Mouse (Mus musculus) MEL (cell line): Measurements from ENCODE around the gene Fgg. TPM values are rescaled to one million over a fixed set of nuclear protein-coding genes. Genes with fewer than 3 reads are reported as not detected.

Experiments used
- DNase-seq: peaks from one replicate; pipeline ENCODE4 v3.0.0; 2011; ENCODE audit warnings: low read depth, low spot score
- H3K27ac ChIP-seq: 2 replicates; pipeline ENCODE4 v1.5.1; 2012; ENCODE audit warnings: low read depth, mild to moderate bottlenecking, control low read depth, low read length, moderate library complexity; ENCODE audit not compliant: control insufficient read depth
- H3K27me3 ChIP-seq, 2 experiments: fragments of 150-350 bp in 1 of 2; sonication (generic) in 1 of 2; 2 replicates each; pipeline ENCODE4 v1.6.1; 2012; ENCODE audit warnings: low read length in 2 of 2, mild to moderate bottlenecking in 2 of 2, improper control_type of control experiment in 1 of 2, moderate library complexity in 1 of 2; ENCODE audit not compliant: insufficient read depth in 2 of 2, control insufficient read depth in 1 of 2
- H3K36me3 ChIP-seq, 2 experiments: 2 replicates each; pipeline ENCODE4 v1.6.1; 2012 to 2014; ENCODE audit warnings: low read length in 2 of 2, improper control_type of control experiment in 1 of 2, inconsistent platforms in 1 of 2, mild to moderate bottlenecking in 1 of 2; ENCODE audit not compliant: insufficient read depth in 2 of 2, control insufficient read depth in 1 of 2
- H3K4me1 ChIP-seq, 2 experiments: fragments of 150-350 bp in 1 of 2; sonication (generic) in 1 of 2; 2 replicates each; pipeline ENCODE4 v1.6.1; 2012; ENCODE audit warnings: low read length in 2 of 2, improper control_type of control experiment in 1 of 2, mild to moderate bottlenecking in 1 of 2; ENCODE audit not compliant: insufficient read depth in 2 of 2, control insufficient read depth in 1 of 2
- H3K4me3 ChIP-seq, 2 experiments: fragments of 150-350 bp in 1 of 2; sonication (generic) in 1 of 2; 2 replicates each; pipeline ENCODE4 v1.5.1; 2012; ENCODE audit warnings: low read depth in 2 of 2, low read length in 2 of 2, mild to moderate bottlenecking in 2 of 2, moderate library complexity in 2 of 2, control low read depth in 1 of 2, improper control_type of control experiment in 1 of 2; ENCODE audit not compliant: control insufficient read depth in 1 of 2, insufficient read depth in 1 of 2
- H3K79me2 ChIP-seq: 2 replicates; pipeline ENCODE4 v1.6.1; 2012; ENCODE audit warnings: mild to moderate bottlenecking, low read length, moderate library complexity; ENCODE audit not compliant: control insufficient read depth, poor library complexity, insufficient read depth
- H3K9ac ChIP-seq: 2 replicates; pipeline ENCODE4 v1.6.1; 2012; ENCODE audit warnings: low read depth, mild to moderate bottlenecking, control low read depth, low read length, moderate library complexity; ENCODE audit not compliant: control insufficient read depth, poor library complexity, severe bottlenecking
- H3K9me3 ChIP-seq: fragments of 150-350 bp; sonication (generic); replicated peaks from 2 replicates; pipeline ENCODE4 v1.6.1; 2012; ENCODE audit warnings: mild to moderate bottlenecking, low read length, improper control_type of control experiment, moderate library complexity; ENCODE audit not compliant: insufficient read depth
- CHD1 ChIP-seq: IDR thresholded peaks from 2 replicates; pipeline ENCODE4 v1.6.1; 2012; ENCODE audit warnings: low read depth, mild to moderate bottlenecking, inconsistent platforms, low read length, improper control_type of control experiment
- CHD2 ChIP-seq: IDR thresholded peaks from 2 replicates; pipeline ENCODE4 v1.6.1; 2011; ENCODE audit warnings: low read length, improper control_type of control experiment
- CTCF ChIP-seq, 3 experiments: IDR thresholded peaks in 2 of 3; conservative IDR thresholded peaks in 1 of 3; 2 replicates each; pipeline ENCODE4 v1.5.1; 2011 to 2012; ENCODE audit warnings: low read length in 3 of 3, low read depth in 2 of 3, mild to moderate bottlenecking in 2 of 3, improper control_type of control experiment in 1 of 3, inconsistent platforms in 1 of 3, mixed read lengths in 1 of 3, moderate library complexity in 1 of 3; ENCODE audit not compliant: control insufficient read depth in 1 of 3, insufficient read depth in 1 of 3, poor library complexity in 1 of 3, severe bottlenecking in 1 of 3
- ELF1 ChIP-seq: IDR thresholded peaks from 2 replicates; pipeline ENCODE4 v1.6.1; 2014; ENCODE audit warnings: low read depth, mild to moderate bottlenecking, inconsistent platforms, low read length, improper control_type of control experiment, moderate library complexity
- HCFC1 ChIP-seq: IDR thresholded peaks from 2 replicates; pipeline ENCODE4 v1.6.1; 2012; ENCODE audit warnings: low read depth, mild to moderate bottlenecking, inconsistent platforms, low read length, improper control_type of control experiment, moderate library complexity
- KAT2A ChIP-seq: conservative IDR thresholded peaks from 2 replicates; pipeline ENCODE4 v1.6.1; 2012; ENCODE audit warnings: low read depth, low read length, improper control_type of control experiment, inconsistent platforms
- MAX ChIP-seq: IDR thresholded peaks from 2 replicates; pipeline ENCODE4 v1.6.1; 2011; ENCODE audit warnings: low read length, improper control_type of control experiment
- MEF2A ChIP-seq: IDR thresholded peaks from 2 replicates; pipeline ENCODE4 v1.6.1; 2014; ENCODE audit warnings: low read depth, mild to moderate bottlenecking, inconsistent platforms, low read length, improper control_type of control experiment; ENCODE audit not compliant: poor library complexity, insufficient replicate concordance, severe bottlenecking; ENCODE audit errors: extremely low read depth
- MXI1 ChIP-seq: IDR thresholded peaks from 2 replicates; pipeline ENCODE4 v1.6.1; 2011; ENCODE audit warnings: mild to moderate bottlenecking, low read depth, low read length, improper control_type of control experiment
- MYB ChIP-seq: IDR thresholded peaks from 2 replicates; pipeline ENCODE4 v1.6.1; 2011; ENCODE audit warnings: mild to moderate bottlenecking, low read depth, low read length, improper control_type of control experiment
- MYC ChIP-seq: IDR thresholded peaks from 2 replicates; pipeline ENCODE4 v1.6.1; 2011; ENCODE audit warnings: low read depth, mild to moderate bottlenecking, low read length, improper control_type of control experiment, moderate library complexity
- POLR2A ChIP-seq, 2 experiments: IDR thresholded peaks; 2 replicates each; pipeline ENCODE4 v1.6.1; 2011 to 2012; ENCODE audit warnings: low read length in 2 of 2, mild to moderate bottlenecking in 2 of 2, control low read depth in 1 of 2, improper control_type of control experiment in 1 of 2, low read depth in 1 of 2, moderate library complexity in 1 of 2; ENCODE audit not compliant: control insufficient read depth in 1 of 2, insufficient read depth in 1 of 2, poor library complexity in 1 of 2
- RCOR1 ChIP-seq: IDR thresholded peaks from 2 replicates; pipeline ENCODE4 v1.6.1; 2012; ENCODE audit warnings: low read depth, mild to moderate bottlenecking, inconsistent platforms, low read length, improper control_type of control experiment
- SIN3A ChIP-seq: IDR thresholded peaks from 2 replicates; pipeline ENCODE4 v1.6.1; 2012; ENCODE audit warnings: low read length, improper control_type of control experiment, inconsistent platforms
- TBP ChIP-seq: IDR thresholded peaks from 2 replicates; pipeline ENCODE4 v1.8.0; 2011; ENCODE audit warnings: low read depth, low read length, improper control_type of control experiment
- UBTF ChIP-seq: IDR thresholded peaks from 2 replicates; pipeline ENCODE4 v1.6.1; 2012; ENCODE audit warnings: low read depth, mild to moderate bottlenecking, inconsistent platforms, low read length, improper control_type of control experiment, moderate library complexity, borderline replicate concordance; ENCODE audit not compliant: insufficient read depth
- USF2 ChIP-seq, 2 experiments: IDR thresholded peaks; 2 replicates each; pipeline ENCODE4 v1.6.1; 2011 to 2012; ENCODE audit warnings: improper control_type of control experiment in 2 of 2, low read length in 2 of 2, borderline replicate concordance in 1 of 2, inconsistent platforms in 1 of 2, low read depth in 1 of 2, mild to moderate bottlenecking in 1 of 2; ENCODE audit not compliant: insufficient read depth in 1 of 2
- ZC3H11A ChIP-seq: IDR thresholded peaks from 2 replicates; pipeline ENCODE4 v1.6.1; 2012; ENCODE audit warnings: low read depth, mild to moderate bottlenecking, inconsistent platforms, low read length, improper control_type of control experiment
- ZKSCAN1 ChIP-seq: IDR thresholded peaks from 2 replicates; pipeline ENCODE4 v1.6.1; 2012; ENCODE audit warnings: low read depth, mild to moderate bottlenecking, inconsistent platforms, low read length, improper control_type of control experiment, moderate library complexity
- polyA plus RNA-seq, 2 experiments: library from polyadenylated mRNA; stranded (reverse) in 1 of 2; unstranded in 1 of 2; fragments of >175 nt in 1 of 2; fragments of >200 nt in 1 of 2; gene quantifications; 2 replicates each; pipeline versions ENCODE4 v1.2.1 to v1.2.4; 2012; ENCODE audit warnings: low replicate concordance in 2 of 2, low read depth in 1 of 2; ENCODE audit not compliant: insufficient read length in 2 of 2, insufficient read depth in 1 of 2, missing spikeins in 1 of 2
- total RNA-seq: library from RNA; depleted of rRNA; stranded (reverse); fragments of 300-350 nt; gene quantifications from 2 replicates; pipeline ENCODE4 v1.2.3, GENCODE M21; 2012

The Fgg gene
- total and polyA plus RNA-seq, 3 experiments, result not detected

DNA sequence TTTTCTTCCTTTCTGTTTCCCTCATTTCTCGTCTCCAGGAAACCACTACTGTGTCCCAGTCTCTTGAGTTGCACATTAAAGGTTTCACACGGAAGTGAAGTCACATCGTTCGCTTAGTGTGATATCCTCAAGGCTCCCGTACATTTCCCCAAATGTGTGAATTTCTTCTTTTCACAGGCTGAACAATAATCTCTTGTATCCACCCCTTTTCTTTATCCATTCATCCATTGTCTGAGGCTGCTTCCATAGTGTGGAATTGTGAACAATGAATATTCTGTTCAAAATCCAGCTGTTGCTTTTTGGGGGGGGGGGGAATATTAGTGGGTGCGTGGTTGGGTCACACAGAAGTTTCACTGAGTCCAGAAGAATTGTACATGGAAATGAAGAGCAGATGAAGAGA lies 17.5 kb downstream of the Fgg start:
- TF ChIP-seq CHD2 (no peak), CTCF (IDR thresholded peaks at IDR 0.05 in 2 of 3, conservative IDR thresholded peaks at IDR 0.05 in 1 of 3; ENCODE audit: control insufficient read depth in 1 of 3, insufficient read depth in 1 of 3, low read depth in 2 of 3, low read length in 3 of 3, poor library complexity in 1 of 3, severe bottlenecking in 1 of 3) (no peak)
- no peaks in the 10 kb centered on the region for H3K27me3 ChIP-seq
- H3K4me3 ChIP-seq, result no peak overlapping the region
- H3K9ac ChIP-seq, result no peak overlapping the region
- no peak for DNase-seq
- H3K27ac ChIP-seq, result no peak overlapping the region
- H3K36me3 ChIP-seq, result no peaks in the 10 kb centered on the region
- no peaks in the 10 kb centered on the region for H3K9me3 ChIP-seq
- H3K4me1 ChIP-seq, result no peaks in the 10 kb centered on the region
- no peaks in the 10 kb centered on the region for H3K79me2 ChIP-seq

GRCm38 (mm10) chr3:83025475-83026301 lies 18.2 kb downstream of the Fgg start, which contains the start of gene Fga:
Gene Fga, plus strand, starts transcription at chr3:83026076.
- no peaks in the 10 kb centered on the region for H3K27me3 ChIP-seq
- H3K9ac ChIP-seq, result no peak within 1 kb of the TSS
- DNase-seq, result no peak
- H3K79me2 ChIP-seq, result no peaks in the 10 kb centered on the region
- H3K4me3 ChIP-seq, result no peak within 1 kb of the TSS
- no peaks in the 10 kb centered on the region for H3K4me1 ChIP-seq
- H3K36me3 ChIP-seq, result no peaks in the 10 kb centered on the region
- no peaks in the 10 kb centered on the region for H3K9me3 ChIP-seq
- no peak for TF ChIP-seq KAT2A
- no peak for TF ChIP-seq ZC3H11A
- TF ChIP-seq HCFC1, result no peak
- no peak for TF ChIP-seq CTCF (IDR thresholded peaks at IDR 0.05 in 2 of 3, conservative IDR thresholded peaks at IDR 0.05 in 1 of 3; ENCODE audit: control insufficient read depth in 1 of 3, insufficient read depth in 1 of 3, low read depth in 2 of 3, low read length in 3 of 3, poor library complexity in 1 of 3, severe bottlenecking in 1 of 3)
- TF ChIP-seq CHD1, result no peak
- TF ChIP-seq USF2 (IDR thresholded peaks at IDR 0.05; ENCODE audit: borderline replicate concordance in 1 of 2, insufficient read depth in 1 of 2, low read depth in 1 of 2, low read length in 2 of 2), result no peak
- TF ChIP-seq RCOR1, result no peak
- TF ChIP-seq POLR2A (IDR thresholded peaks at IDR 0.05; ENCODE audit: control insufficient read depth in 1 of 2, insufficient read depth in 1 of 2, low read depth in 1 of 2, low read length in 2 of 2, poor library complexity in 1 of 2), result no peak
- no peak for TF ChIP-seq ZKSCAN1
- TF ChIP-seq SIN3A, result no peak
- TF ChIP-seq MYC, result no peak
- TF ChIP-seq MYB, result no peak
- TF ChIP-seq MXI1, result no peak
- TF ChIP-seq UBTF, result no peak
- no peak for TF ChIP-seq MEF2A
- TF ChIP-seq MAX, result no peak
- no peak for TF ChIP-seq TBP
- no peak for TF ChIP-seq ELF1
- H3K27ac ChIP-seq, result no peak within 1 kb of the TSS
